Mouse (Mus musculus) splenic B cell, adult 2 months (primary cell): ENCODE results near the gene Olfr1438-ps1.
"Not testable (repeated sequence)": the region's sequence is repeated elsewhere in the genome, so short reads cannot be mapped to it uniquely, and the experiment has no call there.

ENCODE experiments used
- DNase-seq: peaks from one replicate; pipeline ENCODE4 v3.0.0-alpha.2; 2011; ENCODE audit warnings: low read depth, low spot score
- H3K27me3 ChIP-seq: 2 replicates; pipeline ENCODE4 v1.6.1; 2012; ENCODE audit warnings: mild to moderate bottlenecking, low read length, moderate library complexity, mixed read lengths; ENCODE audit not compliant: control insufficient read depth, poor library complexity, insufficient read depth, severe bottlenecking
- H3K36me3 ChIP-seq: 2 replicates; pipeline ENCODE4 v1.6.1; 2012; ENCODE audit warnings: mild to moderate bottlenecking, low read length, moderate library complexity, mixed read lengths; ENCODE audit not compliant: control insufficient read depth, poor library complexity, insufficient read depth, severe bottlenecking

Olfr1438-ps1 gene

DNA sequence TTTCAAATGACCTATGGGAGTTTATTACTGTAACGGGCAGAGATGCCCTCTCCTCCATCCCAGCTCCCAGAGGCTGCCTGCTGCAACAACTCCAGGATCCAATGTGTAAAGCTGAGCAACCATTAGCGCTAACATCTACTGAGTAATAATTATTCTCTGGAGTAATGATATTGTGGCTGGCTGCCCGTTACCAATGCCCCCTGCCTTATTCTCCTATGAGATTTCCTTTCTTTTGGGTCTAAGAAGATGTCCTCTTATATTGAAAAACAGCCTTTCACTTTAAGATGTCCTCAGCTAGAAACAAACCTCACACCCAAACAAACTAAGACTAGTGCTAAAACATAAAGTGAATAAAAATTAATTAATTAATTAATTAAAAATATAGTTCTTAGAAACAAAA lies at the start of gene Olfr1438-ps1:
TSS of gene Olfr1438-ps1 (minus strand) at position 101 of the 400 bp plus-strand sequence.
- no peaks in the 10 kb centered on the region for H3K27me3 ChIP-seq
- no peaks in the 10 kb centered on the region for H3K36me3 ChIP-seq
- DNase-seq, result no peak

DNA sequence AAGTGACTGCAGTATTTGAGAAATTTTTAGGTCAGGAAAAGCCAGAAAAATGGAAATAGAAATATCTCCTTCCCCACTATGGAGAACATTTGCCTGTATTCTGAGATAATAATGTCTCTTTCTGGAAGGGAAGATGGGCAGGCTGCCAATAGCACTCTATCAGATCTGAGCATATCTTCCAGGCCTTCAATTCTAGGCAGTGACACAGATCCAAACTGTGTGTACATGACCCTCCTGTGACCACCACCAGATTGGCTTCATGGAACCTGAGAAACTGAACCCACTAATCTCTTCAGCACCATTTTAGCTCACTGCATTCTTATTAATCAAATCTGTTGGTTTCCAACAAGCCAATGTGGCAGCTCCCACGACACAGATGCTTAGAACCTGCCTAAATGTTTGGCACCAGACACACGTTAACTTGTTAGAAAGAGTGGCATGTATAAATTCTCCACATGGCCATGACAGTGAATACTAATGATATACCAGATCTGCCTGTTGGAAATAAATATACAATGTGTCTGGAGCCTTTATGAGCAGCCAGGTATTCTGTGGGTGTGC lies 38.8 kb upstream of the Olfr1438-ps1 start:
- Histone ChIP-seq H3K36me3 (no peaks in the 10 kb centered on the region), H3K27me3 (no peaks in the 10 kb centered on the region)
- no peak for DNase-seq

DNA sequence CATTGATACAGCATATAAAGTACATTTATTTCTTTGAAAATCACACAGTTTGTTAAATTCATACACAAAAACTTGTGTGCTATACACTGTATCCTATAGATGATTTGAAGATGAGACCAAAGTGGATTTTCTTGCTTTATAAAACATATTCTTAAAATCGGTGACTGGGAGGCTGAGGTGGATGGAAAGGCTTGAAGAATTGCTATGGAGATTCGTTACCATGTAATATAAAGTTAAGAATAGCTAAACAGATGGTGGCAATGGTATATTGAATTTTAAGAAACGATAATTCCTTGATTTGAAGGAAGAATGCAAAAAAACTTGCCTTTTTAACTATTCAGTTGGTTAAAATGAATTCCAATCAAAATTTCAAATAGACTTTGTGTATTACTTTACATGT lies 37.3 kb upstream of the Olfr1438-ps1 start:
- Histone ChIP-seq H3K36me3 (no peaks in the 10 kb centered on the region), H3K27me3 (no peaks in the 10 kb centered on the region)
- no peak for DNase-seq

DNA sequence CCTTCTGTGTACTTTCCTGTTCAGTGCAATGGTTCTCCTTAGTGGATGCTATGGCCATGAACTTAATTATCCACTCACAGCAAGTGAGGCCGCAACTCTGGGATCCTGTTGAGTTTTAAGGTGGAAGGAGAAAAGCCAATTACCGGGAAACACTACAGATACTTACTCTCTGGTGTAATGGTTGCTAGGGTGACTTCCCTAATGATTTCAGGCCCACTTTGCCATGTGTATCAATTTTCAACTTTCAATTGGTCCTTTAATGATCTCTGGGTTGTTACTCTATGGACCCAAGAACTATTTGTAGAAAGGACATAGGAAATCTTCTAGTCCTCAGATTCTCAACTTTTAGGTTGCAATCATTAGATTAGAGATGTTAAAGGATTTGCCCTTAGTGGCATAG lies 10.7 kb downstream of the Olfr1438-ps1 start, which contains the start of gene Olfr1437:
TSS of gene Olfr1437 (minus strand) at position 101 of the 400 bp plus-strand sequence.
- no peaks in the 10 kb centered on the region for H3K36me3 ChIP-seq
- no peaks in the 10 kb centered on the region for H3K27me3 ChIP-seq
- no peak for DNase-seq

DNA sequence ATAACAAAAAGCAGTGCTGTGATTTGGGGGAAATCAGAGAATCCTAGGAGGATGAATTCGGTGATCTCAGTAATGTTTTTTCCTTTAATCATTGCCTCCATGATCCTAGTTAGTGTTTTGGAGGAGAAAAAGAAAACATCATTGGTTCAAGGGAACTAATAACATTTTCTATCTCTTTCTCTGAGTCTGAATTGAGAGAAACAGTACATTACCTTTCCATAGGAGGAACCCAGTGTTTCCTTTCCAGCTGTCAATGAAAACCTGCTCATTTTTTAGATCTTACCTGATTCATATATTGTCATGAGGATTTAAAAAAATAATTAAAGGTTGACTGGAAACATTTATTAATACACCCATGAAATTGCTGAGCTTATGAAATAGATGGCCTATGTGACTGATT lies 36.7 kb downstream of the Olfr1438-ps1 start, which contains the start of gene Olfr1436:
TSS of gene Olfr1436 (minus strand) at position 101 of the 400 bp plus-strand sequence.
- DNase-seq, H3K36me3 ChIP-seq: not testable (repeated sequence)

DNA sequence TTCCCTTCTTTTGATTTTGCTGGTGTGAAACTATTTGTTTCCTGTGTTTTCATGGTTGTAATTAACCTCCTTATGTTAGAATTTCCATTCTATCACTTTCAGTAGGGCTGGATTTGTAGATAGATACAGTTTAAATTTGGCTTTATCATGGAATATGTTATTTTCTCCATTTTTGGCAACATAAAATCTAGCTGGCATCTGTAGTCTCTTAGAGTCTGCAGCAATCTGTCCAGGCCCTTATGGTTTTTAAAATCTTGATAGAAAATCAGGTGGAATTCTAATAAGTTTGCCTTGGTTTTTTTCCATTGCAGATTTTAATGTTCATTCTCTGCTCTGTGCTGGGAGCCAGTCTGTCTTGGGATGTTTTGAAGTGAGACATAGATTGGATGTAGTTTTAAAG lies 42.7 kb downstream of the Olfr1438-ps1 start:
- DNase-seq, result no peak
- no peaks in the 10 kb centered on the region for H3K36me3 ChIP-seq
- no peaks in the 10 kb centered on the region for H3K27me3 ChIP-seq

More for the DNA sequence above, 36.7 kb downstream of the Olfr1438-ps1 start, which contains the start of gene Olfr1436:
- not testable (repeated sequence) for H3K27me3 ChIP-seq

DNA sequence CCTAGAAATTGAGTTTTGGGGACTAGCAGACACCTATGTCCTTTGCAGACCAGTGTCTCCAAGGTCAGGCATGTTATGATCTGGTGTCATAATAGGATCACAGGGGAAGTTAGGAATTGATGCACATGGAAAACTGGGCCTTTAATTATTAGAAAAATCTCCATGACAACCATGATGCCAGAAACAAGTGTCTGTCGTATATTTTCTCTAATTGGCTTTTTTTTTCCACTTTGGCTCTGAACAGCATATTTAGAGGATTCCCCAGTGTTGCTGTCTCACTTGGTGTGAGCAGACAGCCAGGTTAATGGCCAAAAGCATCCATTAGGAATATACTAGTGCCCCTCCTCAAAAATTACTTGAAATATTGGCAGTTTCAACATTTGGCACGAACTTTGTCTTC lies 56.2 kb downstream of the Olfr1438-ps1 start, which contains the start of gene Olfr1434:
TSS of gene Olfr1434 (plus strand) at position 301 of the 400 bp plus-strand sequence.
- Histone ChIP-seq H3K27me3 (no peaks in the 10 kb centered on the region), H3K36me3 (no peaks in the 10 kb centered on the region)
- no peak for DNase-seq
